Mouse (Mus musculus) embryonic facial prominence, embryonic 10.5 days (tissue): Measurements from ENCODE around the gene March7. TPM values are rescaled to one million over a fixed set of nuclear protein-coding genes. Genes with fewer than 3 reads are reported as not detected.

Experiments
- DNase-seq: peaks from one replicate; pipeline ENCODE4 v3.0.0-alpha.2; 2017; ENCODE audit warnings: low spot score
- H3K27ac ChIP-seq: fragments of 300-500 bp; sonication (generic); replicated peaks from 2 replicates; pipeline ENCODE4 v1.5.1; 2016; ENCODE audit warnings: mild to moderate bottlenecking
- H3K27me3 ChIP-seq: fragments of 300-500 bp; sonication (generic); replicated peaks from 2 replicates; pipeline ENCODE4 v1.6.1; 2016; ENCODE audit warnings: low read depth, mild to moderate bottlenecking; ENCODE audit not compliant: poor library complexity, severe bottlenecking
- H3K36me3 ChIP-seq: fragments of 300-500 bp; sonication (generic); replicated peaks from 2 replicates; pipeline ENCODE4 v1.6.1; 2016; ENCODE audit warnings: mild to moderate bottlenecking, moderate library complexity
- H3K4me1 ChIP-seq: fragments of 300-500 bp; sonication (generic); 2 replicates; pipeline ENCODE4 v1.6.1; 2016
- H3K4me3 ChIP-seq: fragments of 300-500 bp; sonication (generic); 2 replicates; pipeline ENCODE4 v1.5.1; 2016; ENCODE audit warnings: mild to moderate bottlenecking, moderate library complexity
- H3K9me3 ChIP-seq: fragments of 300-500 bp; sonication (generic); 2 replicates; pipeline ENCODE4 v1.6.1; 2016; ENCODE audit warnings: mild to moderate bottlenecking
- WGBS: fragments of 180-500 bp; shearing (Covaris S2); methylation state at CpG from one replicate; pipeline ENCODE4 v1.1.7; 2016; 5-methylcytosine and 5-hydroxymethylcytosine counted together
- polyA plus RNA-seq: library from polyadenylated mRNA; unstranded; fragments of >200 nt; fragmentation: Nextera tagmentation; extraction: Ambion mirVana; gene quantifications from 2 replicates; pipeline ENCODE4 v1.2.1, GENCODE M21; 2016

The March7 gene
- polyA plus RNA-seq: 71.6 and 77.3 TPM in 2 replicates

GRCm38 (mm10) chr2:60209703-60210651 is at the start of gene March7, which contains the start of gene Baz2b:
March7 (plus strand) TSS chr2:60209887.
Baz2b (minus strand) TSS chr2:60209839.
- peak; percentile 91 for DNase-seq
- Histone ChIP-seq H3K4me1 (peaks cover 23% of the 10 kb centered on the region), H3K36me3 (peaks cover 43% of the 10 kb centered on the region), H3K9me3 (no peaks in the 10 kb centered on the region), H3K27me3 (no peaks in the 10 kb centered on the region), H3K4me3 (peak within 1 kb of the TSS; percentile 99), H3K27ac (peak within 1 kb of the TSS; percentile 99)
- under 1% methylated on average over 105 of the region's 109 CpGs for WGBS

GRCm38 (mm10) chr2:60163744-60164143 is 45.9 kb upstream of the March7 start:
- Histone ChIP-seq H3K36me3 (no peaks in the 10 kb centered on the region; the same call in 1 of the 2 replicates), H3K27me3 (no peaks in the 10 kb centered on the region), H3K9me3 (no peaks in the 10 kb centered on the region), H3K27ac (no peak overlapping the region), H3K4me1 (no peaks in the 10 kb centered on the region), H3K4me3 (no peak overlapping the region)
- DNase-seq: no peak
- WGBS: 83% methylated on average over 2 of the region's 2 CpGs

GRCm38 (mm10) chr2:60165679-60166078 is 44.0 kb upstream of the March7 start:
- no peaks in the 10 kb centered on the region for H3K4me1 ChIP-seq
- H3K27ac ChIP-seq: no peak overlapping the region
- no peaks in the 10 kb centered on the region for H3K9me3 ChIP-seq
- WGBS: 94% methylated on average over 11 of the region's 11 CpGs
- DNase-seq: no peak
- no peaks in the 10 kb centered on the region for H3K36me3 ChIP-seq
- H3K27me3 ChIP-seq: no peaks in the 10 kb centered on the region
- no peak overlapping the region for H3K4me3 ChIP-seq

GRCm38 (mm10) chr2:60166878-60167277 is 42.8 kb upstream of the March7 start:
- no peak for DNase-seq
- no peaks in the 10 kb centered on the region for H3K9me3 ChIP-seq
- 88% methylated on average over 4 of the region's 4 CpGs for WGBS
- no peaks in the 10 kb centered on the region for H3K27me3 ChIP-seq
- no peaks in the 10 kb centered on the region for H3K36me3 ChIP-seq
- no peaks in the 10 kb centered on the region for H3K4me1 ChIP-seq
- H3K27ac ChIP-seq: no peak overlapping the region
- no peak overlapping the region for H3K4me3 ChIP-seq

GRCm38 (mm10) chr2:60171786-60172530 is 37.7 kb upstream of the March7 start:
- Histone ChIP-seq H3K4me3 (no peak overlapping the region), H3K27ac (no peak overlapping the region), H3K4me1 (no peaks in the 10 kb centered on the region), H3K36me3 (no peaks in the 10 kb centered on the region), H3K27me3 (no peaks in the 10 kb centered on the region), H3K9me3 (no peaks in the 10 kb centered on the region)
- no peak for DNase-seq
- WGBS: 85% methylated on average over 7 of the region's 7 CpGs

- H3K4me1 ChIP-seq: no peaks in the 10 kb centered on the region
- no peaks in the 10 kb centered on the region for H3K27me3 ChIP-seq
- H3K36me3 ChIP-seq: no peaks in the 10 kb centered on the region
- no peaks in the 10 kb centered on the region for H3K9me3 ChIP-seq
- no peak overlapping the region for H3K27ac ChIP-seq
- no peak for DNase-seq
- WGBS: 71% methylated on average over 2 of the region's 2 CpGs
- no peak overlapping the region for H3K4me3 ChIP-seq
These were observed 37.2 kb upstream of the March7 start for GRCm38 (mm10) chr2:60172531-60172914.

- 62% methylated on average over 3 of the region's 3 CpGs for WGBS
- no peaks in the 10 kb centered on the region for H3K9me3 ChIP-seq
- no peaks in the 10 kb centered on the region for H3K4me1 ChIP-seq
- H3K36me3 ChIP-seq: no peaks in the 10 kb centered on the region
- H3K4me3 ChIP-seq: no peak overlapping the region
- no peak for DNase-seq
- no peaks in the 10 kb centered on the region for H3K27me3 ChIP-seq
- no peak overlapping the region for H3K27ac ChIP-seq
These were observed 36.5 kb upstream of the March7 start for GRCm38 (mm10) chr2:60173190-60173589.

GRCm38 (mm10) chr2:60173595-60173994 is 36.1 kb upstream of the March7 start:
- Histone ChIP-seq H3K4me3 (no peak overlapping the region), H3K27ac (no peak overlapping the region), H3K36me3 (no peaks in the 10 kb centered on the region), H3K4me1 (no peaks in the 10 kb centered on the region), H3K27me3 (no peaks in the 10 kb centered on the region), H3K9me3 (no peaks in the 10 kb centered on the region)
- DNase-seq: no peak
- 93% methylated on average over 4 of the region's 4 CpGs for WGBS

- WGBS: 85% methylated on average over 3 of the region's 4 CpGs
- DNase-seq: no peak
These were observed 34.6 kb upstream of the March7 start for GRCm38 (mm10) chr2:60175078-60175477.

GRCm38 (mm10) chr2:60176087-60176486 is 33.6 kb upstream of the March7 start:
- 89% methylated on average over 5 of the region's 5 CpGs for WGBS
- H3K4me1 ChIP-seq: no peaks in the 10 kb centered on the region
- H3K4me3 ChIP-seq: no peak overlapping the region
- H3K27me3 ChIP-seq: no peaks in the 10 kb centered on the region
- no peak for DNase-seq
- no peaks in the 10 kb centered on the region for H3K9me3 ChIP-seq
- no peak overlapping the region for H3K27ac ChIP-seq
- no peaks in the 10 kb centered on the region for H3K36me3 ChIP-seq

More at GRCm38 (mm10) chr2:60175078-60175477, 34.6 kb upstream of the March7 start:
- no peaks in the 10 kb centered on the region for H3K27me3 ChIP-seq
- H3K9me3 ChIP-seq: no peaks in the 10 kb centered on the region
- no peaks in the 10 kb centered on the region for H3K4me1 ChIP-seq
- no peak overlapping the region for H3K4me3 ChIP-seq
- no peak overlapping the region for H3K27ac ChIP-seq
- H3K36me3 ChIP-seq: no peaks in the 10 kb centered on the region

- no peaks in the 10 kb centered on the region for H3K4me1 ChIP-seq
These were observed 32.2 kb upstream of the March7 start for GRCm38 (mm10) chr2:60177490-60177889.

GRCm38 (mm10) chr2:60181696-60182095 is 28.0 kb upstream of the March7 start:
- DNase-seq: no peak
- Histone ChIP-seq H3K27ac (no peak overlapping the region), H3K36me3 (no peaks in the 10 kb centered on the region), H3K9me3 (no peaks in the 10 kb centered on the region), H3K4me1 (0 out of 2 replicates have a peak, but pooled peaks cover 3% of the 10 kb centered on the region), H3K27me3 (no peaks in the 10 kb centered on the region), H3K4me3 (no peak overlapping the region)
- 65% methylated on average over 2 of the region's 2 CpGs for WGBS

More at GRCm38 (mm10) chr2:60177490-60177889, 32.2 kb upstream of the March7 start:
- DNase-seq: no peak
- no peak overlapping the region for H3K4me3 ChIP-seq
- no peak overlapping the region for H3K27ac ChIP-seq
- no peaks in the 10 kb centered on the region for H3K27me3 ChIP-seq
- no peaks in the 10 kb centered on the region for H3K9me3 ChIP-seq
- H3K36me3 ChIP-seq: no peaks in the 10 kb centered on the region
- WGBS: 83% methylated on average over 3 of the region's 3 CpGs
